Mouse (Mus musculus) embryonic facial prominence, embryonic 14.5 days (tissue): ENCODE measurements at regions not wholly inside any gene's neighbourhood (a gene's known extent, or its start where the extent isn't known, plus 50 kb on each side); places are given as distances from the start of the nearest gene placed in this dataset.

Experiments
- ATAC-seq: fragments of 200-750 bp; cut with Nextera tagmentation; 2 replicates; pipeline ENCODE4 v1.8.0; 2017; ENCODE audit warnings: low read depth, moderate number of reproducible peaks, moderate TSS enrichment
- DNase-seq: peaks from one replicate; pipeline ENCODE4 v3.0.0-alpha.2; 2015; ENCODE audit warnings: low spot score
- H3K27ac ChIP-seq: fragments of 300-500 bp; sonication (generic); replicated peaks from 2 replicates; pipeline ENCODE4 v1.5.1; 2014; ENCODE audit warnings: low read depth, mild to moderate bottlenecking, low read length, moderate library complexity
- H3K27me3 ChIP-seq: fragments of 300-500 bp; sonication (generic); replicated peaks from 2 replicates; pipeline ENCODE4 v1.6.1; 2014; ENCODE audit warnings: low read length; ENCODE audit not compliant: control insufficient read depth, insufficient read depth
- H3K36me3 ChIP-seq: fragments of 300-500 bp; sonication (generic); 2 replicates; pipeline ENCODE4 v1.6.1; 2014; ENCODE audit warnings: low read length, mixed read lengths; ENCODE audit not compliant: control insufficient read depth, insufficient read depth
- H3K4me1 ChIP-seq: fragments of 300-500 bp; sonication (generic); 2 replicates; pipeline ENCODE4 v1.6.1; 2014; ENCODE audit warnings: antibody characterized with exemption, low read length; ENCODE audit not compliant: control insufficient read depth, insufficient read depth
- H3K4me2 ChIP-seq: fragments of 300-500 bp; sonication (generic); 2 replicates; pipeline ENCODE4 v1.6.1; 2014; ENCODE audit warnings: low read depth, mild to moderate bottlenecking, low read length, moderate library complexity, mixed read lengths
- H3K4me3 ChIP-seq: fragments of 300-500 bp; sonication (generic); 2 replicates; pipeline ENCODE4 v1.5.1; 2014; ENCODE audit warnings: low read depth, mild to moderate bottlenecking, low read length
- H3K9ac ChIP-seq: fragments of 300-500 bp; sonication (generic); 2 replicates; pipeline ENCODE4 v1.6.1; 2014; ENCODE audit warnings: low read depth, mild to moderate bottlenecking, low read length, moderate library complexity, mixed read lengths
- H3K9me3 ChIP-seq: fragments of 300-500 bp; sonication (generic); 2 replicates; pipeline ENCODE4 v1.6.1; 2016; ENCODE audit warnings: low read length; ENCODE audit not compliant: control insufficient read depth
- WGBS: fragments of 180-500 bp; shearing (Covaris S2); extraction: QIAGEN DNeasy Blood & Tissue Kit; methylation state at CpG from one replicate; pipeline ENCODE4 v1.1.7; 2014; 5-methylcytosine and 5-hydroxymethylcytosine counted together

DNA sequence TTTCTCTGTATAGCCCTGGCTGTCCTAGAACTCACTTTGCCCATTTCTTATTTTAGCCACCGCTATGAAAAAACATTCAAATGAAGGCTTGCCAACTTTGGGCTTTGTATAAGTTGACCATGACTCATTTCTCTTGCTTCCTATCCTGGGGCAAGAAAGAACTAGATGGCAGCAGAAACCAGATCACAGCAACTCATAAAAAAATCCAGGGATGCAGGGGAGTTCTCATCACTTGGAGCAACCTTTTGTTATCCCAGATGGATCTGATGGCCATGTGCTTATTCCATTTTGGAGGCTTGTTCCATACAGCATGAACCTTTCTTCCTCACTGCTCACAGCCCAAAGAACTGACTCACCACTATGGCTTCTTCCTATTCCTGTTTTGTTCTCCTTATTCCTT lies 52.1 kb upstream of the Rab11fip2 start:
- ATAC-seq (no peak), DNase-seq (no peak)
- Histone ChIP-seq H3K36me3 (no peaks in the 10 kb centered on the region), H3K4me1 (no peaks in the 10 kb centered on the region), H3K9ac (no peak overlapping the region), H3K4me2 (no peak overlapping the region), H3K9me3 (0 out of 2 replicates have a peak, but pooled peaks cover 2% of the 10 kb centered on the region), H3K4me3 (no peak overlapping the region), H3K27ac (no peak overlapping the region), H3K27me3 (no peaks in the 10 kb centered on the region)
- 88% methylated on average over 1 of the region's 1 CpGs for WGBS
